Mouse (Mus musculus) megakaryocyte, embryonic 14.5 days (primary cell): ENCODE results near the gene Capn1.

Source experiments
- FLI1 ChIP-seq: IDR thresholded peaks from 2 replicates; pipeline ENCODE4 v1.6.1; 2012; ENCODE audit warnings: low read length, inconsistent platforms, mixed read lengths
- GATA1 ChIP-seq: IDR thresholded peaks from 3 replicates; pipeline ENCODE4 v1.6.1; 2012; ENCODE audit warnings: mixed read lengths, low read length, inconsistent platforms, borderline replicate concordance

DNA sequence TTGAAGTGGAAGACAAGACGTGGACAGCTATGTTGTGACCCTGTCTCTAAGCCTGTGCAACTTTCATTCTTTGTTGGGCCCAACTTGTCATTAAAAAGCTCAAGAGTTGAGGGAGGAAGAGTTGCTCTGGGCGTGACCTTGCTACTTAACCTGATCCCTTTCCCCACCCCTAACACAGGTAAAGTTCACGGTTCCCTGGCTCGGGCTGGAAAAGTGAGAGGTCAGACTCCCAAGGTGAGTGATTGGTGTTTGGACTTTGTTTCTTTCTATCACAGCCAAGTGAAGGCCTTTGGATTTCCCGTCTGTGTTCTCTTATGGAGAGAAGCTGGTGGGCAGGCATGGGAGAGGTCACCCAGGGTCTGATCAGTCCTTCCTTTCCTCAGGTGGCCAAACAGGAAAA is 43.3 kb upstream of the Capn1 start:
- TF ChIP-seq GATA1 = no peak
- TF ChIP-seq FLI1 = no peak
